8 mouse cellular contexts compared by ENCODE assay signal in genomic region chr4:150401830-150402607, GRCm38 (mm10).
A peak's percentile ranks its signal among the peaks of the same experiment; 100 is the strongest.
DNase-seq lines count a peak whose midpoint lies in the region; ATAC-seq and TF ChIP-seq lines count a peak whose summit lies in the region.

No protein-coding gene starts in this region.

- WGBS in heart, adult 2 months, result 27% methylated on average over 13 of the region's 13 CpGs
- WGBS in limb, embryonic 15.5 days, result 60% methylated on average over 13 of the region's 13 CpGs

- no peaks in the 10 kb centered on the region for H3K9me3 ChIP-seq in limb, embryonic 15.5 days

- H3K9ac ChIP-seq in heart, adult 2 months (ENCODE audit: low read depth, low read length), result no peak overlapping the region
- H3K9ac ChIP-seq in limb, embryonic 15.5 days, result no peak overlapping the region

- no peak overlapping the region for H3K4me2 ChIP-seq in limb, embryonic 15.5 days

- no peak for TF ChIP-seq CTCF in heart, adult 2 months (IDR thresholded peaks at IDR 0.05)

- peaks cover 24% of the 10 kb centered on the region for H3K4me1 ChIP-seq in heart, adult 2 months (ENCODE audit: control insufficient read depth, insufficient read depth, low read length)
- H3K4me1 ChIP-seq in limb, embryonic 15.5 days, result peaks cover 45% of the 10 kb centered on the region

- H3K79me2 ChIP-seq in heart, adult 2 months (replicated peaks; ENCODE audit: control insufficient read depth, insufficient read depth, low read length), result peaks cover 4% of the 10 kb centered on the region

- peak in 1 of 2 experiments; percentile 17 for DNase-seq in heart, adult 2 months
- DNase-seq in heart, postnatal 25 days (ENCODE audit: low spot score), result no peak
- DNase-seq in thymus, postnatal 4 days, result peak; percentile 25
- no peak for DNase-seq in thymus, postnatal 0 days (ENCODE audit: low spot score)
- DNase-seq in yolk sac, embryonic 10.5 days (ENCODE audit: low spot score), result peak; percentile 47
- no peak for DNase-seq in right cerebral cortex, postnatal 4 days
- no peak for DNase-seq in gastrocnemius, postnatal 10 days

- H3K27ac ChIP-seq in heart, adult 2 months, result peak overlapping the region; percentile 13
- peak overlapping the region; percentile 24; the same call in 1 of the 2 replicates for H3K27ac ChIP-seq in limb, embryonic 15.5 days

- no peak for TF ChIP-seq POLR2A in heart, adult 2 months (IDR thresholded peaks at IDR 0.05; ENCODE audit: insufficient read depth, low read depth, low read length)

- intact Hi-C loops in heart, adult 2 months (cut with DNase I), result no loop called here
- intact Hi-C loops in heart, postnatal 25 days (cut with DNase I), result no loop called here

- TF ChIP-seq EP300 in heart, adult 2 months (IDR thresholded peaks at IDR 0.05; ENCODE audit: insufficient read depth, low read depth, low read length), result no peak

- peaks cover 21% of the 10 kb centered on the region for H3K36me3 ChIP-seq in heart, adult 2 months (ENCODE audit: control insufficient read depth, insufficient read depth, low read length)
- H3K36me3 ChIP-seq in limb, embryonic 15.5 days, result peaks cover 8% of the 10 kb centered on the region; the same call in 1 of the 2 replicates

- H3K4me3 ChIP-seq in heart, adult 2 months, result no peak overlapping the region
- no peak overlapping the region for H3K4me3 ChIP-seq in limb, embryonic 15.5 days

- H3K27me3 ChIP-seq in heart, adult 2 months (ENCODE audit: control insufficient read depth, insufficient read depth, low read length), result no peaks in the 10 kb centered on the region
- no peaks in the 10 kb centered on the region for H3K27me3 ChIP-seq in limb, embryonic 15.5 days

- ATAC-seq in limb, embryonic 15.5 days (ENCODE audit: insufficient number of reproducible peaks, low FRiP score, low TSS enrichment, low read depth), result no peak

Comparison
In these comparisons a context has a peak if more than half of its experiments do, and no peak if none do; other contexts are left out.
1. DNase-seq: peak in thymus, postnatal 4 days (single experiment) and yolk sac, embryonic 10.5 days (single experiment); none in heart, postnatal 25 days (single experiment), thymus, postnatal 0 days (single experiment), right cerebral cortex, postnatal 4 days (single experiment) and gastrocnemius, postnatal 10 days (single experiment).